Mouse (Mus musculus) spleen, embryonic (tissue): ENCODE data around the gene Tmc6.

Experiments used
- CTCF ChIA-PET: fragments of 350-600 bp; sonication (Branson Sonifier 250); formaldehyde crosslinking; loops from one replicate; lab custom pipeline; 2022; lab: Charles Lee

Gene Tmc6

GRCm38 (mm10) chr11:117783683-117784309 lies 1.8 kb upstream of the Tmc6 start:
- CTCF ChIA-PET, result interaction anchor here (1.5 to 2.5 kb wide), 2 partner anchors 41 to 66 kb away, joined by 5 read pairs; no protein-coding TSS in a partner anchor

DNA sequence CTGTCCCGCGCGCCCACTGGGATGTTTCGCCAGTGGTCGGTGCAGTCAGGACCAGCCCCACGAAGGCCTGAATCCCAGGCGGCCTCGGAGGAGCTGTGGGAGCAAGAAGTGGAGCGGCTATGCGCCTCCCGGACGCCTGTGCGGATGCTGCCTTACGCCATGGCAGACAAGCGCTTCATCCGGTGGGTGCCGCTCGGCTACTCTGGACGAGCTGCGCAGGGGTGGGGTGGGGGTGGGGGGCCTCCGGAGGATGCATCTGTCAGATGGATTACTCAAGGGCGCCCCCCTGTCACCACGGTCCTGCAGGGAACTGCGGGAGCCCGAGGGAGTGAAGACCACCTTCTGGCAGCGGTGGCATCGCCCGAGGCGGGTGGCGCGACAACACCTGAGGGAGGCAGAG lies 1.1 kb upstream of the Tmc6 start:
- CTCF ChIA-PET, result interaction anchor here (0.7 to 2.5 kb wide), 3 partner anchors 42 to 119 kb away, joined by 5 to 12 read pairs (median 5); no protein-coding TSS in a partner anchor

- CTCF ChIA-PET, result interaction anchor here (0.7 to 2.5 kb wide), 3 partner anchors 42 to 119 kb away, joined by 5 to 12 read pairs (median 5); no protein-coding TSS in a partner anchor
Measured at GRCm38 (mm10) chr11:117782705-117783034, 672 bp upstream of the Tmc6 start.

- CTCF ChIA-PET, result interaction anchor here (1.1 to 1.7 kb wide), 2 partner anchors 9 to 85 kb away, joined by 5 to 7 read pairs; no protein-coding TSS in a partner anchor
Measured at GRCm38 (mm10) chr11:117781199-117781821, 688 bp downstream of the Tmc6 start.

DNA sequence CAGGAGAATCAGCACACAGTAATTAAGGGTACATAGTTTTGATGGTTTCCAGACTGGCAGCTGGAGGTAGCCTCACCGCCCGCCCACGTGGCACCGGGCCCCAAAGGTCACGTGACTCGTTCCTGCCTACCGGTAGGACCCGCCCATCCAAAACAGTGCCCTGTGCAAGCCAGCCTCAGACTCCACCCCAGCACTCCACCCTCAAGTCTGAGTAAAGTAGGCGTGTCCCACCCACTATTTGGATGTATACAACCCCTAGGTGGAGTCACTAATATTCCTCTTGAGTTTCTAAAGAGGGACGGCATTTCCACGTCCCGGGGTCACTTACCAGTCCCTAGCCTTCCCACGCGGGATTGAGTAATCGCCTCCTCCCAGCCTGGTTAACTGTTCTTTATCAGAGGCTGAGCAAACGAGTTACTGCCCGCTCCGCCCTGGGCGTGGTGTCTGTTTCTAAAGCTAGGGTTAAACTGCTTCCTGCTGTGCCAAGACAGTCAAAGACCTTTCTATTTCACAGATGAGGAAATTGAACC lies 1.4 kb downstream of the Tmc6 start:
- CTCF ChIA-PET, result interaction anchor here (0.5 to 1.7 kb wide), 2 partner anchors 10 to 394 kb away, joined by 3 to 7 read pairs; no protein-coding TSS in a partner anchor

- CTCF ChIA-PET, result interaction anchor here (1.2 kb wide), 1 partner anchor 62 kb away, joined by 3 read pairs; no protein-coding TSS in a partner anchor
Measured at GRCm38 (mm10) chr11:117780199-117780515, 1.8 kb downstream of the Tmc6 start.

- CTCF ChIA-PET, result interaction anchor here (0.7 to 1.2 kb wide), 4 partner anchors 9 to 62 kb away, joined by 3 to 5 read pairs (median 3); no protein-coding TSS in a partner anchor
Measured at GRCm38 (mm10) chr11:117779434-117780198, 2.4 kb downstream of the Tmc6 start.

DNA sequence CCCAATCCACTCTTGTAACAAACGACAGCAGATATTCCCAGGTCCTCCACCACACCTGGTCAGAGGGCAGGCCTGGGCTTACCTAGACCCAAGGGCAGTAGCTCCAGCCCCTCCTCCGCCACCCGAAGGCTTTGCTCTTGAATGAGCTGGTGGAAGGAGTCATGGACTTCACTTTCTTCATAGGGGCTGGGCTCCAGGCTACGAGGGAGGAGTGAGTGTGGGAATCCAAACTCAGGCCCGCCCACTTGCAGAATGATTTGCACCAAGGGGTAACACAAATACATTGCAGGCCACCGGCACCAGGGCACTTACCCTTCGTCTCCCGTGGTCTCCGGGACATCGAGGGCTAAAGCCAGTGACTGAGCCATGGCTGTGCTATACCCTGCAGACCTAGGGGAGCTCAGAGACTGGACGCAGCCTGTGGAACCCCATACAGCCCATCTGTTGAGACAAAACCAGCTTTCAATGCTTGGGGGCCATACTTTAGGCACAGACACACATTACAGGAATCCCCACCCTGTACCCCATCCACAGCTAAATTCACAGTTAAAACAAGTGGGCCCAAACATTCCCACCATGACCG lies 3.1 kb downstream of the Tmc6 start:
- CTCF ChIA-PET, result interaction anchor here (0.6 to 1.2 kb wide), 5 partner anchors 10 to 360 kb away, joined by 3 to 5 read pairs (median 3); no protein-coding TSS in a partner anchor

- CTCF ChIA-PET, result no interaction called here
Measured at GRCm38 (mm10) chr11:117778031-117778430, 4.0 kb downstream of the Tmc6 start.

GRCm38 (mm10) chr11:117777111-117777510 lies 4.9 kb downstream of the Tmc6 start:
- CTCF ChIA-PET, result no interaction called here

DNA sequence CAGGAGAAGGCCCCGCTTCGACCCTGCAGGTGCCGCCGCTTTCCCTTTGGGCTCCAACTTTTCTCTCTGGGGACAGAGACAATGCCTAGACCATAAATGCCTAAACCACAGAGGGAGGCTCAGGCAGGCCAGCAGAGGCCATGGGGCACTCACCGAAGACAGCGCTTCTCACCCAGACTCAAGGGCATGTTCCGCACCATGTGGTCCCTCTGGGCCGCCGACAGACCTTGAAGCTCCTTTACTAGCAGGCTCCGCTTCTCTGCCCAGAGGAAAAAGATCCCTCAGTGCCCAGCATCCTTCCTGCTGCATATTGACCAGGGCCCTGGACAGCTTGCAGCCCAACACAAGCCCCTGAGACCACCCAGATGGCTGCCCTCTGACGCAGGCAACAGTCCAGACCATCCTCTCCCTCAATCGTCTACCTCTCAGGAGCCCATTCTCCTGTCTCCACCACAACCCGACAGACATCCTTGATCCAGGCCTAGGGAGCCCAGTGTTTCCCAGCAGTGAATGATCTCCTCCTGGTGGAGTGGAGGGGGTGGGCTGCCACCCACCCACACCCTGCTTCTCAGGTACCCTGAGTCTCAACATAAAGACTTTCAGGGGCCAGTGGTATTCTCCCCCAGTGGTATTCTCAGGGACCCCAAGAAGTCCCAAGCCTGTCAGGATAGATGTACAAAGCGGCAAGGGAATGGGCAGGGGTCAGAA lies 5.8 kb downstream of the Tmc6 start:
- CTCF ChIA-PET, result no interaction called here

DNA sequence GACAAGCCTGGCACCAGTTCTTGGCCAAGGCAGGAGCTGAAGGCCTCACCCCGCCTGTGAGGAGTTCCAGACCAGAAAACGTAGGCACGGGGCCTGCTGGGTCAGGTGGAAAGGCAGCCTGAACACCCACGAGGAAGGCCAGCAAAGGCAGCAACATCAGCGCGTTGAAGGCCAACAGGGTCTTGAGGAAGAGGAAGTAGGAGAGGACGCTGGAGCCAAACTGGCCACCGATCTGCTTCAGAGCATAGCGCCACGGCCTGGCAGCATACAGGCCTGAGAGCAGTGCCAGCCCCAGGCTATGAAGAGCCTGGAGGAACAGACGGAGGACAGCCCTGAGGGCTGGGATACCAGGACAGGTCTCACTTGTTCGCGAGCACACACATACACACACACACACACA lies 6.5 kb downstream of the Tmc6 start:
- CTCF ChIA-PET, result no interaction called here

- CTCF ChIA-PET, result no interaction called here
Measured at GRCm38 (mm10) chr11:117774925-117775324, 7.1 kb downstream of the Tmc6 start.

DNA sequence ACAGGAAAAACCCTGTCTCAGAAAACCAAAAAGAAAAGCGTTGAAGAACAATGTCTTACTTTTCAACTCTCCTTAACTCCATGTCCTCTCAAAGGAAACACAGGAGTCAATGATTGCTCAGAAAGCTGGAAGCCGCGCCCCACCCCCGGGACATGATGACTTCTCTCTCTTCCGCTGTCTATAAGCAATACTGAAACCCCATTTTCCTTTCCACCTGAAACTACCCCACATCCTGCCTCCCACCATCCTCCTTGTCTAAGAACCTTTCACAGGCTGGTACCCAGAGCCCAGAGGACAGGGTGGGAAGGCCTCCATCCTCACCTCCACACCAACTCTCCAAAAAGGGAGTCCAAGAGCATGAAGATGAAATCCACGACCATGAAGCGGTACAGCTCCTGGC lies 9.6 kb downstream of the Tmc6 start:
- CTCF ChIA-PET, result interaction anchor here (0.7 kb wide), 1 partner anchor 106 kb away, joined by 3 read pairs; no protein-coding TSS in a partner anchor

- CTCF ChIA-PET, result no interaction called here
Measured at GRCm38 (mm10) chr11:117770407-117770806, 11.6 kb downstream of the Tmc6 start.

DNA sequence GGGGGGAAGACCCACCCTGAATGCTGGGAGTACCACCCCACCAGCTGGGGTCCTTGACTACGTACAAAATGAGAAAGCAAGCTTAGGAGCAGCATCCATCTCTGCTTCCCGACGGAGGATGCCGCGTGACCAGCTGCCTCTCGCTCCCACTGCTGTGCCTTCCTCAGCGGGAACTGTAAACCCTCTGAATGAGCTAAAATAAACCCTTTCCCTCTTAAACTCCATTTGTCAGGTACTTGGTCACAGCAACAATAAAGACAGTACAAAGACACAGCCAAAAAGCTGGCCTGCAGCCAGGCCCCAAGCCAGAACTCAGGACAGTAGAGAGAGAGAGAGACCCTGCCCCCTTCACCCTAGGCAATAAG lies 12.3 kb downstream of the Tmc6 start:
- CTCF ChIA-PET, result interaction anchor here (0.6 kb wide), 1 partner anchor 45 kb away, joined by 3 read pairs; no protein-coding TSS in a partner anchor

DNA sequence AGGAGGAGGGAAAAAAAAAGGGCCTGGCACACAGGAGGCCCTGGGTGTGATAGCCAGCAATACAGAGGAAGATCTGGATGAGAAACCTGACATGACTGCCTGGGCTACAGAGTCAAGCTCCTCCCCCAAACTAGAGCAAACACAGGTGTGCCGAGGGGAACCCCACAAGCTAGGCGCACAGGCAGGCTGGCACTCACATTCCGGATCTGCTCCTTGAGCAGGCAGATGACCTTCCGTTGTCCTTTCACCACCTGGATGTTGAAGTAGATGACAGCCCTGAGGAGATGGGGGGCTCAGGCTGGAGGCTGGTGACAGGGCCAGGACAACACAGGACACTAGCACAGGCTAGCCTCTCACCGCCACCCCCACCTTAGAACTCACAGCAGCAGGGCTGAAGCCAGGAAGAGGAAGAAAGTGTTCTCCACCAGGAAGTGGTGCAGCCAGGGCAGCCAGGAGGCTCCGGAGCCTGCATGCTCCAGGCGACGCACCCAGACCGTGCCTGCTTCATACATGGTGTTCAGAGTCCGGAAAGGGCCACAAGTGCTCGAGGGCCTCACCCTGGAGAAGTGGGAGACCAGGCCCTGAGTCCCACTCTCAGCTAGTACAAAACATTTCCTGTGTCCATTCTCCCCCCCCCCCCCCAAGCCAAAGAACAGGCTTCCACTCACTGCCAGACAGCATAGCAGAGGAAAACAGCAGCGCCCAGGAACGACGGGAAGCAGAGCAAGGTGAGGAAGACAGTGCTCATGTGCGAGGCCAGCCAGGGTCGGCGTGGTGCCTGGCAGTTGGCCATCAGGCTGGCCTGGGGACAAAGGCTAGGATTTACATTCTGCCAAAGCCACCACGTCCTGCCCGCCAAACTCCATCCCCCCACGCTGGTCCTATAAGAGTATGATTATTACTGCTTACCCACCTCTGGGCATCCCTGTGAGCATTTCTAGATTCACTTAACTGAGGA lies 13.0 kb downstream of the Tmc6 start:
- CTCF ChIA-PET, result interaction anchor here (0.6 kb wide), 2 partner anchors 44 to 588 kb away, joined by 3 to 7 read pairs; no protein-coding TSS in a partner anchor

DNA sequence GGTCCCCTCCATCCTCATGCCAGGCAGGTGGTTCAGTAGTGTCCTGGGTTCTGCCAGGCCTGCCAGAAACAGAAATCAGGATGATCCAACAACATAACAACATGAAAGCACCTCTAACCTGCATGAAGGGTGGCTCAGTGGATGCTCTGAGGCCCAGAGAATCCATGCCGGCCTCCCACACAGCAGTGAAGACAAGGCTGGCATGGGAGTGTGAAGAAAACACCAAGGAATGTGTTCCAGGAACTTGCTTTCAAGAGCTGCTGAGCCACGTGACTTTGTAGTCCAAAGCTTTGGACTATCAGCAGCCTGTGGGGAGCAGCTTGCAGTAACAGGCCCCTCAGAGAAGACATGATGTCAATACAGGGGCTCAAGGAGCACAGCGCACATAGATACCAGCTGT lies 15.7 kb downstream of the Tmc6 start:
- CTCF ChIA-PET, result interaction anchor here (0.5 kb wide), 1 partner anchor 173 kb away, joined by 3 read pairs; no protein-coding TSS in a partner anchor

GRCm38 (mm10) chr11:117765361-117765760 lies 16.6 kb downstream of the Tmc6 start:
- CTCF ChIA-PET, result interaction anchor here (0.7 kb wide), 1 partner anchor 55 kb away, joined by 4 read pairs; no protein-coding TSS in a partner anchor
